Mouse (Mus musculus): ENCODE data around the gene Krt2. TPM values are rescaled to one million over a fixed set of nuclear protein-coding genes. Genes with fewer than 3 reads are reported as not detected.

Gene Krt2
- polyA plus RNA-seq, 1 experiment: not detected

DNA sequence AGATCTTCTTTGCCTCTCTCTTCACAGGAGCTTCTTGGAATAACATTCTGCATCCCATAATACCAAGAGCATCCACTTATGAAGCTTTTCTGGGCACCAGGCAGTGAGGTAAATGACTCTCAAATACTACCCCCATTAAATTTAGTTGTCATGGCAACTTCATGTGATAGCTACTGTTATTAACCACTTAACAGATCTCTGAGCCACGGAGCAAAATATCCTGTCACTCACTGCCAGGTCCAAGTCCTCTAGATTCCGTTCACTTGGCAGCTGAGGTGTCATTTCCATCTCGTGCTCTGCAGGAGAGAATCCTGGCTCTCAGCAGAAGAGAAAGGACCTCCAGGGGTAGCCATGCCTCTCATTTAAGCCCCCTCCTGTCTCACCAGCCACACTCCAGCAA lies 27.1 kb downstream of the Krt2 start:
- no peak overlapping the region for H3K27ac ChIP-seq (ENCODE audit: insufficient read depth, low read length)
- H3K4me1 ChIP-seq (ENCODE audit: control insufficient read depth, insufficient read depth, low read length): no peaks in the 10 kb centered on the region
- no peaks in the 10 kb centered on the region for H3K9me3 ChIP-seq (replicated peaks; ENCODE audit: control insufficient read depth, insufficient read depth, low read length, poor library complexity, severe bottlenecking)
- no peak overlapping the region for H3K9ac ChIP-seq (ENCODE audit: low read depth, poor library complexity, severe bottlenecking)
- no peaks in the 10 kb centered on the region for H3K27me3 ChIP-seq (ENCODE audit: control insufficient read depth, insufficient read depth, low read length, poor library complexity, severe bottlenecking)
- no peak for TF ChIP-seq POLR2A (IDR thresholded peaks at IDR 0.05; ENCODE audit: insufficient read depth, low read length)
- no peak for TF ChIP-seq EP300 (IDR thresholded peaks at IDR 0.05; ENCODE audit: insufficient read depth, low read depth, low read length)
- no peak for TF ChIP-seq CTCF (IDR thresholded peaks at IDR 0.05; ENCODE audit: low read depth, low read length)
- no peaks in the 10 kb centered on the region for H3K36me3 ChIP-seq (ENCODE audit: control insufficient read depth, insufficient read depth, low read length, poor library complexity, severe bottlenecking)
- no peak overlapping the region for H3K4me3 ChIP-seq (ENCODE audit: low read depth, low read length)

- no peaks in the 10 kb centered on the region for H3K27me3 ChIP-seq (ENCODE audit: control insufficient read depth, insufficient read depth, low read length, poor library complexity, severe bottlenecking)
- H3K4me3 ChIP-seq (ENCODE audit: low read depth, low read length): peak within 1 kb of the TSS; percentile 26
- TF ChIP-seq EP300 (IDR thresholded peaks at IDR 0.05; ENCODE audit: insufficient read depth, low read depth, low read length) (no peak), CTCF (IDR thresholded peaks at IDR 0.05; ENCODE audit: low read depth, low read length) (no peak), POLR2A (IDR thresholded peaks at IDR 0.05; ENCODE audit: insufficient read depth, low read length) (no peak)
- no peak within 1 kb of the TSS for H3K27ac ChIP-seq (ENCODE audit: insufficient read depth, low read length)
- no peak within 1 kb of the TSS for H3K9ac ChIP-seq (ENCODE audit: low read depth, poor library complexity, severe bottlenecking)
- no peaks in the 10 kb centered on the region for H3K36me3 ChIP-seq (ENCODE audit: control insufficient read depth, insufficient read depth, low read length, poor library complexity, severe bottlenecking)
- H3K4me1 ChIP-seq (ENCODE audit: control insufficient read depth, insufficient read depth, low read length): no peaks in the 10 kb centered on the region
- H3K9me3 ChIP-seq (replicated peaks; ENCODE audit: control insufficient read depth, insufficient read depth, low read length, poor library complexity, severe bottlenecking): no peaks in the 10 kb centered on the region
These were observed 31.6 kb downstream of the Krt2 start, which contains the start of gene Krt72 for GRCm38 (mm10) chr15:101786360-101786759. Gene Krt72 (minus strand): TSS chr15:101786460.

DNA sequence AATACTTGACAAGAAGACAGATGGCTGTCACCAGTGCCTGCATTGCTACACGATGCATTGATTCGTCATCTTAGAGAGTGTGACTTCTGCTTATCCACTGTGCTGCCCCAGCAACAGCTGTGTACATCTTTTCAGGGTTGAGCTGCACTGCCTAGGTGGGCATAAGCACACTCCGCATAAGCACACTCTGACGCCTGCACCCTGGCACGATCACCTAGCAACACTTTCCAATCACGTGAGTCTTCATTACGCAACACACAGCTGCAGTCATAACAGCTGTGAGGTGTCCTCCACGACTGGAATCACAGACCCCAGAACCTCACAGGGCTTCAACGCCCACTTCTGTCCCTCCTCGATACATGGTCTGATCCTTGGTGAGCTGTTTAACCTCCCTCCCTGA lies 44.5 kb downstream of the Krt2 start:
- H3K4me3 ChIP-seq (ENCODE audit: low read depth, low read length): no peak overlapping the region
- no peaks in the 10 kb centered on the region for H3K36me3 ChIP-seq (ENCODE audit: control insufficient read depth, insufficient read depth, low read length, poor library complexity, severe bottlenecking)
- TF ChIP-seq CTCF (IDR thresholded peaks at IDR 0.05; ENCODE audit: low read depth, low read length) (no peak), POLR2A (IDR thresholded peaks at IDR 0.05; ENCODE audit: insufficient read depth, low read length) (no peak), EP300 (IDR thresholded peaks at IDR 0.05; ENCODE audit: insufficient read depth, low read depth, low read length) (no peak)
- no peaks in the 10 kb centered on the region for H3K4me1 ChIP-seq (ENCODE audit: control insufficient read depth, insufficient read depth, low read length)
- H3K27ac ChIP-seq (ENCODE audit: insufficient read depth, low read length): no peak overlapping the region
- H3K27me3 ChIP-seq (ENCODE audit: control insufficient read depth, insufficient read depth, low read length, poor library complexity, severe bottlenecking): no peaks in the 10 kb centered on the region
- H3K9me3 ChIP-seq (replicated peaks; ENCODE audit: control insufficient read depth, insufficient read depth, low read length, poor library complexity, severe bottlenecking): no peaks in the 10 kb centered on the region
- H3K9ac ChIP-seq (ENCODE audit: low read depth, poor library complexity, severe bottlenecking): no peak overlapping the region

DNA sequence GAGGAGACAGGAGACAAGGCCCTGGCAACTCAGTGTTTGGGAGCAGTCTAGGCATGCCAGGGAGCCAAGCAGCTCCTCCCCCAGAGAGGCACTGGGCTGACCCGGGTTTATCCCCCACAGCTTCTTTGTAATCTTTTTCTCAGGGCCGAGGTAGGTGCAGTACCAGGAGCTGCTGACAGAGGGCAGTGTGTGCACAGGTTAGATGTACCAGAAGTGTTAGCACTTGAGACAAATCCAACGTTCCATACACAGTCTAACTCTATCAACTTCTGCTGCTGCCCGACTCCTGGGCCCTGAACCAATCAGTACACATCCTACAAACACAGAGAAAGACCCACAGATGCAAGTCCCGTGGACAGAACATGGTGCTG lies 45.3 kb downstream of the Krt2 start:
- no peaks in the 10 kb centered on the region for H3K9me3 ChIP-seq (replicated peaks; ENCODE audit: control insufficient read depth, insufficient read depth, low read length, poor library complexity, severe bottlenecking)
- no peak overlapping the region for H3K27ac ChIP-seq (ENCODE audit: insufficient read depth, low read length)
- no peak for TF ChIP-seq EP300 (IDR thresholded peaks at IDR 0.05; ENCODE audit: insufficient read depth, low read depth, low read length)
- TF ChIP-seq CTCF (IDR thresholded peaks at IDR 0.05; ENCODE audit: low read depth, low read length): peak; percentile 88
- H3K4me1 ChIP-seq (ENCODE audit: control insufficient read depth, insufficient read depth, low read length): no peaks in the 10 kb centered on the region
- no peak overlapping the region for H3K9ac ChIP-seq (ENCODE audit: low read depth, poor library complexity, severe bottlenecking)
- H3K27me3 ChIP-seq (ENCODE audit: control insufficient read depth, insufficient read depth, low read length, poor library complexity, severe bottlenecking): no peaks in the 10 kb centered on the region
- no peaks in the 10 kb centered on the region for H3K36me3 ChIP-seq (ENCODE audit: control insufficient read depth, insufficient read depth, low read length, poor library complexity, severe bottlenecking)
- H3K4me3 ChIP-seq (ENCODE audit: low read depth, low read length): no peak overlapping the region

GRCm38 (mm10) chr15:101772080-101772710 lies 45.8 kb downstream of the Krt2 start:
- no peak overlapping the region for H3K27ac ChIP-seq (ENCODE audit: insufficient read depth, low read length)
- H3K27me3 ChIP-seq (ENCODE audit: control insufficient read depth, insufficient read depth, low read length, poor library complexity, severe bottlenecking): no peaks in the 10 kb centered on the region
- H3K9me3 ChIP-seq (replicated peaks; ENCODE audit: control insufficient read depth, insufficient read depth, low read length, poor library complexity, severe bottlenecking): no peaks in the 10 kb centered on the region
- H3K9ac ChIP-seq (ENCODE audit: low read depth, poor library complexity, severe bottlenecking): no peak overlapping the region
- H3K4me1 ChIP-seq (ENCODE audit: control insufficient read depth, insufficient read depth, low read length): no peaks in the 10 kb centered on the region
- TF ChIP-seq CTCF (IDR thresholded peaks at IDR 0.05; ENCODE audit: low read depth, low read length) (peak; percentile 24), EP300 (IDR thresholded peaks at IDR 0.05; ENCODE audit: insufficient read depth, low read depth, low read length) (no peak)
- H3K4me3 ChIP-seq (ENCODE audit: low read depth, low read length): no peak overlapping the region
- no peaks in the 10 kb centered on the region for H3K36me3 ChIP-seq (ENCODE audit: control insufficient read depth, insufficient read depth, low read length, poor library complexity, severe bottlenecking)

- no peaks in the 10 kb centered on the region for H3K4me1 ChIP-seq (ENCODE audit: control insufficient read depth, insufficient read depth, low read length)
- H3K9ac ChIP-seq (ENCODE audit: low read depth, poor library complexity, severe bottlenecking): no peak overlapping the region
- no peaks in the 10 kb centered on the region for H3K9me3 ChIP-seq (replicated peaks; ENCODE audit: control insufficient read depth, insufficient read depth, low read length, poor library complexity, severe bottlenecking)
- H3K27ac ChIP-seq (ENCODE audit: insufficient read depth, low read length): no peak overlapping the region
- no peak overlapping the region for H3K4me3 ChIP-seq (ENCODE audit: low read depth, low read length)
- no peaks in the 10 kb centered on the region for H3K27me3 ChIP-seq (ENCODE audit: control insufficient read depth, insufficient read depth, low read length, poor library complexity, severe bottlenecking)
- no peak for TF ChIP-seq POLR2A (IDR thresholded peaks at IDR 0.05; ENCODE audit: insufficient read depth, low read length)
- no peaks in the 10 kb centered on the region for H3K36me3 ChIP-seq (ENCODE audit: control insufficient read depth, insufficient read depth, low read length, poor library complexity, severe bottlenecking)
These were observed 47.7 kb downstream of the Krt2 start for GRCm38 (mm10) chr15:101770226-101770625.

Other genes with a start within 250 kb of the Krt2 start
- not detected in 2 replicates for gene Krt75, start 244.3 kb downstream of the Krt2 start, polyA plus RNA-seq (2011; ENCODE audit: insufficient read depth, insufficient read length, low read depth, missing spikeins)
- not detected in 2 replicates for gene Gm5414, start 190.0 kb downstream of the Krt2 start, polyA plus RNA-seq (2011; ENCODE audit: insufficient read depth, insufficient read length, low read depth, missing spikeins)
- not detected in 2 replicates for gene Gm5478, start 170.8 kb downstream of the Krt2 start, polyA plus RNA-seq (2011; ENCODE audit: insufficient read depth, insufficient read length, low read depth, missing spikeins)
- gene Krt6b, start 137.9 kb downstream of the Krt2 start, polyA plus RNA-seq (2011; ENCODE audit: insufficient read depth, insufficient read length, low read depth, missing spikeins): not detected in 2 replicates
- gene Krt6a, start 123.9 kb downstream of the Krt2 start, polyA plus RNA-seq (2011; ENCODE audit: insufficient read depth, insufficient read length, low read depth, missing spikeins): not detected in 2 replicates
- not detected in 2 replicates for gene Krt5, start 105.3 kb downstream of the Krt2 start, polyA plus RNA-seq (2011; ENCODE audit: insufficient read depth, insufficient read length, low read depth, missing spikeins)
- not detected in 2 replicates for gene Krt71, start 75.1 kb downstream of the Krt2 start, polyA plus RNA-seq (2011; ENCODE audit: insufficient read depth, insufficient read length, low read depth, missing spikeins)
- gene Krt72, start 31.7 kb downstream of the Krt2 start, polyA plus RNA-seq (2011; ENCODE audit: insufficient read depth, insufficient read length, low read depth, missing spikeins): not detected in 2 replicates
- not detected in 2 replicates for gene Krt73, start 15.8 kb downstream of the Krt2 start, polyA plus RNA-seq (2011; ENCODE audit: insufficient read depth, insufficient read length, low read depth, missing spikeins)
- not detected in 2 replicates for gene Krt1, start 32.6 kb upstream of the Krt2 start, polyA plus RNA-seq (2011; ENCODE audit: insufficient read depth, insufficient read length, low read depth, missing spikeins)
- not detected in 2 replicates for gene Krt77, start 51.5 kb upstream of the Krt2 start, polyA plus RNA-seq (2011; ENCODE audit: insufficient read depth, insufficient read length, low read depth, missing spikeins)
- gene Krt76, start 74.8 kb upstream of the Krt2 start, polyA plus RNA-seq (2011; ENCODE audit: insufficient read depth, insufficient read length, low read depth, missing spikeins): not detected in 2 replicates
- gene Krt4, start 106.6 kb upstream of the Krt2 start, polyA plus RNA-seq (2011; ENCODE audit: insufficient read depth, insufficient read length, low read depth, missing spikeins): not detected in 2 replicates
- gene Krt79, start 122.2 kb upstream of the Krt2 start, polyA plus RNA-seq (2011; ENCODE audit: insufficient read depth, insufficient read length, low read depth, missing spikeins): not detected in 2 replicates
- gene Krt78, start 136.1 kb upstream of the Krt2 start, polyA plus RNA-seq (2011; ENCODE audit: insufficient read depth, insufficient read length, low read depth, missing spikeins): not detected in 2 replicates
- 306 and 318 TPM in 2 replicates for gene Krt8, start 186.3 kb upstream of the Krt2 start, polyA plus RNA-seq (2011; ENCODE audit: insufficient read depth, insufficient read length, low read depth, missing spikeins)
- 334 and 349 TPM in 2 replicates for gene Krt18, start 210.0 kb upstream of the Krt2 start, polyA plus RNA-seq (2011; ENCODE audit: insufficient read depth, insufficient read length, low read depth, missing spikeins)

Data from ES-Bruce4 (cell line).